Mouse (Mus musculus): ENCODE measurements at regions not wholly inside any gene's neighbourhood (a gene's known extent, or its start where the extent isn't known, plus 50 kb on each side); places are given as distances from the start of the nearest gene placed in this dataset.

DNA sequence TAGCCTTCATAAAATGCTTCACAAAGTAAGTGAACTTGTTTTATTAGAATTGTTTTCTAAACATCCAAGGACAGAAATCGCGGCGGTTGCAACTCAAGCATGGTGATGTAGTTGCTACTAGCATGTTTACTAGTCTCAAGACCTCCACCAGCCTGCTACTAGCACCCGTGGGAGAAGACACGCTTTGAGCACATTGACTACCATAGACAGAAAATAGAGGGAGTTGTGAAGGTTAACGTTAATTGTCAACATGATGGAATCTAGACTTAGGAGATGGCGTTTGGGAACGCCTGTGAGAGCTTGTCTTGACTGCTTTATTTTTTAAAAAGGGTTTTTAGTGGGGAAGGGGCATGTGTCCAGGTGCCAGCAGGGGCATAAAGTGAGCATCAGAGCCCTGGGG lies 318.2 kb downstream of the Rps29 start:
- no peaks in the 10 kb centered on the region for H3K36me3 ChIP-seq (ENCODE audit: control insufficient read depth, insufficient read depth, low read length)
- DNase-seq: no peak
- H3K27me3 ChIP-seq (replicated peaks; ENCODE audit: control insufficient read depth, insufficient read depth, low read length): no peaks in the 10 kb centered on the region
- H3K4me3 ChIP-seq (ENCODE audit: insufficient read depth, low read depth, low read length): no peak overlapping the region
- H3K27ac ChIP-seq (ENCODE audit: insufficient read depth, low read depth, low read length): no peak overlapping the region
- H3K4me1 ChIP-seq (ENCODE audit: control insufficient read depth, insufficient read depth, low read length): no peaks in the 10 kb centered on the region
- 91% methylated on average over 8 of the region's 8 CpGs for WGBS
- no peak for TF ChIP-seq POLR2A (IDR thresholded peaks at IDR 0.05; ENCODE audit: low read depth, low read length)

GRCm38 (mm10) chr12:68840156-68840555 lies 318.8 kb downstream of the Rps29 start:
- DNase-seq: no peak
- 92% methylated on average over 2 of the region's 2 CpGs for WGBS
- H3K27ac ChIP-seq (ENCODE audit: insufficient read depth, low read depth, low read length): no peak overlapping the region

DNA sequence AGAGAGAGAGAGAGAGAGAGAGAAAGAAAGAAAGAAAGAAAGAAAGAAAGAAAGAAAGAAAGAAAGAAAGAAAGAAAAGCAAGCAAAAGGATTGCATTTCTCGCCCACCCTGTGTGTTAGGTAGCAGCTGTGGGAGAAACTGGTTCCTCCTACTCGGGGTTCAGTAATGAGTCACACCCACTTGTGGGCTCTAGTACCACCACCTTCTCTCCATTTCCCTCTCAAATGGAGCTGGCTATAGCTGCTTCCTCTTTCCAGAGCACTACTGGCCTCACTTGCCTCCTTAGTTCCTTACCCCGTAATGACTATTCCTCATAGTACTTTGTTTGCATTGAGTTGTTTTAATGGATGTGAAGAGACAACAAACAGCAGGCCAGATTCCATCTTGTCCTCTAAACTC lies 323.0 kb downstream of the Rps29 start:
- WGBS: 84% methylated on average over 3 of the region's 3 CpGs
- no peaks in the 10 kb centered on the region for H3K27me3 ChIP-seq (replicated peaks; ENCODE audit: control insufficient read depth, insufficient read depth, low read length)
- H3K36me3 ChIP-seq (ENCODE audit: control insufficient read depth, insufficient read depth, low read length): no peaks in the 10 kb centered on the region
- no peaks in the 10 kb centered on the region for H3K4me1 ChIP-seq (ENCODE audit: control insufficient read depth, insufficient read depth, low read length)
- H3K27ac ChIP-seq (ENCODE audit: insufficient read depth, low read depth, low read length): no peak overlapping the region
- TF ChIP-seq POLR2A (IDR thresholded peaks at IDR 0.05; ENCODE audit: low read depth, low read length) (no peak), CTCF (conservative IDR thresholded peaks at IDR 0.05; ENCODE audit: insufficient read depth, insufficient read length, low read depth, low read length) (no peak)
- DNase-seq: no peak
- H3K4me3 ChIP-seq (ENCODE audit: insufficient read depth, low read depth, low read length): no peak overlapping the region

More at GRCm38 (mm10) chr12:68840156-68840555, 318.8 kb downstream of the Rps29 start:
- no peaks in the 10 kb centered on the region for H3K27me3 ChIP-seq (replicated peaks; ENCODE audit: control insufficient read depth, insufficient read depth, low read length)
- no peak overlapping the region for H3K4me3 ChIP-seq (ENCODE audit: insufficient read depth, low read depth, low read length)
- no peak for TF ChIP-seq CTCF (conservative IDR thresholded peaks at IDR 0.05; ENCODE audit: insufficient read depth, insufficient read length, low read depth, low read length)
- TF ChIP-seq POLR2A (IDR thresholded peaks at IDR 0.05; ENCODE audit: low read depth, low read length): no peak
- H3K4me1 ChIP-seq (ENCODE audit: control insufficient read depth, insufficient read depth, low read length): no peaks in the 10 kb centered on the region
- no peaks in the 10 kb centered on the region for H3K36me3 ChIP-seq (ENCODE audit: control insufficient read depth, insufficient read depth, low read length)

DNA sequence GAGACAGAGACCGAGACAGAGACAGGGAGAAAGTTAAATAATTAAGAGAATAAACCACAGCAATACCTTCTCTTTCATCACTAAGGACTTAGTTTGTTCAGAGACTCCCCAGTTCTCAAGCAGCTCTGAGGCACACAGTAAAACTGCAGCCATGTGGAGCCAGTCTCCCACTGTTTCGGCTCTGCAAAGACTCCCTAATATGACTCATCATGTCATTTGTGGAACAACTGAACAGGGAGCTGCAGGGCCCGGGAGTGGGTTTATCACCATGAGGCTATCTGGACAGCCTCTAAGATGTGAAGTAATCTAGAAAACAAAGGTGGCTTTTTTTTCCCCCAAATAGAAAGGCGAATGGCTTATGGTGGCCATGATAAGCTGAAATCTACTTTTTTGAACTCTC lies 325.1 kb downstream of the Rps29 start:
- DNase-seq: no peak
- no peaks in the 10 kb centered on the region for H3K27me3 ChIP-seq (replicated peaks; ENCODE audit: control insufficient read depth, insufficient read depth, low read length)
- no peaks in the 10 kb centered on the region for H3K36me3 ChIP-seq (ENCODE audit: control insufficient read depth, insufficient read depth, low read length)
- no peak overlapping the region for H3K27ac ChIP-seq (ENCODE audit: insufficient read depth, low read depth, low read length)
- TF ChIP-seq POLR2A (IDR thresholded peaks at IDR 0.05; ENCODE audit: low read depth, low read length): no peak
- TF ChIP-seq CTCF (conservative IDR thresholded peaks at IDR 0.05; ENCODE audit: insufficient read depth, insufficient read length, low read depth, low read length): no peak
- 77% methylated on average over 4 of the region's 4 CpGs for WGBS
- no peaks in the 10 kb centered on the region for H3K4me1 ChIP-seq (ENCODE audit: control insufficient read depth, insufficient read depth, low read length)
- H3K4me3 ChIP-seq (ENCODE audit: insufficient read depth, low read depth, low read length): no peak overlapping the region

DNA sequence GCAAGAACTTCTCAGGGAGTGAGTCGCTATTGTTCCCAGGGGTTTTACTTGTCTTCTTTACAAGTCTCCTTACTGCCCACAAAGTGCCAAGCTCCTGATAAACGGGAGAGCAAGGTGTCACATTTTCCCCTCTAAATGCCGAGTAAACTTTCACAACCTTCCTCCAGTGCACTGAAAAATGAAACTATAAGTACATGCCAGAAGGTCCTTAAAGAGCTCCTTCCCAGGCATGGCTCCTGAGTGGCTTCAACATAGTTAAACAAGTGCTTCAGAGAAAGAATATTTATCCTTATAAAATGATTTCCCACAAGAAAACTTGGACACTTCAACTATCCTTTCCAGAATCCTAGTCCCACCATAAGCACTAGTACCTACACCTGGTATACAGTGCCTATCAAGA lies 329.6 kb downstream of the Rps29 start:
- no peak for DNase-seq

DNA sequence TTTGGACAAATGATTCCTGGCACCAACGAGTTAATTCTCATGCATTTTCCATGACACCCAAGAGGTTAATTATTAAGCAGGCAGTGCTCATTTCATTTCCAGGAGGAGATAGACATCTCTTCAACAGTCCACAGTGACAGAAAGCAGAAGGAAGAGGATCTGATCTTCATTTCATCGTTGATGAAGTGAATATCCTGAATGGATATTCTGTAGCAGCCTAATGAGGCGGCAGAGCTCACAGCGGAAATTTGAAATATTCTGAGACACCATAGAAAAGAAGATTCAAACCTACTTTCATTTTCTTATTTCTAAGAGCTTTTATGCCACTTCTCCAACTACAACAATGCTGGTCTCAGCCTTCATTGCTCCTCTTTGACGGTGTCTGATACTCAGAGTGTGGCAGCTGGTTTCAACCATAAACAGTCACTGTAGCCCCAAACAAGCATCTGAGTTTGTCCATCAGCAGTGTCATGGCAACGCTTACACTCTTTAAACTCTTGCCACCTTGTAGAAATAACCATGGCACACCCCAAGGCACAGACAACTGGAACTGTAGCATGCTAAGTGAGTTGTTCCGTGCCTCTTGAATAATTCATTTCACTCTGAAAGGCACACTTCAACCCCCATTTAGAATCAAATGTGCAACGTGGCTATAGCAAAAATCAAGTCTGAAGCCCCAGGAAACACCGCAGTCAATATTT lies 331.3 kb downstream of the Rps29 start:
- TF ChIP-seq CTCF (conservative IDR thresholded peaks at IDR 0.05; ENCODE audit: insufficient read depth, insufficient read length, low read depth, low read length) (no peak), POLR2A (IDR thresholded peaks at IDR 0.05; ENCODE audit: low read depth, low read length) (no peak)
- Histone ChIP-seq H3K36me3 (ENCODE audit: control insufficient read depth, insufficient read depth, low read length) (no peaks in the 10 kb centered on the region), H3K4me1 (ENCODE audit: control insufficient read depth, insufficient read depth, low read length) (no peaks in the 10 kb centered on the region), H3K27ac (ENCODE audit: insufficient read depth, low read depth, low read length) (no peak overlapping the region), H3K27me3 (replicated peaks; ENCODE audit: control insufficient read depth, insufficient read depth, low read length) (no peaks in the 10 kb centered on the region), H3K4me3 (ENCODE audit: insufficient read depth, low read depth, low read length) (no peak overlapping the region)
- WGBS: 70% methylated on average over 9 of the region's 9 CpGs
- DNase-seq: no peak

More for the DNA sequence above, 329.6 kb downstream of the Rps29 start:
- no peak for TF ChIP-seq CTCF (conservative IDR thresholded peaks at IDR 0.05; ENCODE audit: insufficient read depth, insufficient read length, low read depth, low read length)
- TF ChIP-seq POLR2A (IDR thresholded peaks at IDR 0.05; ENCODE audit: low read depth, low read length): no peak
- no peaks in the 10 kb centered on the region for H3K27me3 ChIP-seq (replicated peaks; ENCODE audit: control insufficient read depth, insufficient read depth, low read length)
- no peak overlapping the region for H3K27ac ChIP-seq (ENCODE audit: insufficient read depth, low read depth, low read length)
- no peaks in the 10 kb centered on the region for H3K4me1 ChIP-seq (ENCODE audit: control insufficient read depth, insufficient read depth, low read length)
- WGBS: 54% methylated on average over 3 of the region's 3 CpGs
- H3K36me3 ChIP-seq (ENCODE audit: control insufficient read depth, insufficient read depth, low read length): no peaks in the 10 kb centered on the region
- H3K4me3 ChIP-seq (ENCODE audit: insufficient read depth, low read depth, low read length): no peak overlapping the region

GRCm38 (mm10) chr12:68794396-68794795 lies 364.6 kb downstream of the Rps29 start:
- no peaks in the 10 kb centered on the region for H3K36me3 ChIP-seq (ENCODE audit: control insufficient read depth, insufficient read depth, low read length)
- TF ChIP-seq CTCF (conservative IDR thresholded peaks at IDR 0.05; ENCODE audit: insufficient read depth, insufficient read length, low read depth, low read length) (no peak), POLR2A (IDR thresholded peaks at IDR 0.05; ENCODE audit: low read depth, low read length) (no peak)
- WGBS: 78% methylated on average over 5 of the region's 5 CpGs
- no peak for DNase-seq
- H3K4me1 ChIP-seq (ENCODE audit: control insufficient read depth, insufficient read depth, low read length): no peaks in the 10 kb centered on the region
- H3K4me3 ChIP-seq (ENCODE audit: insufficient read depth, low read depth, low read length): no peak overlapping the region
- no peak overlapping the region for H3K27ac ChIP-seq (ENCODE audit: insufficient read depth, low read depth, low read length)
- no peaks in the 10 kb centered on the region for H3K27me3 ChIP-seq (replicated peaks; ENCODE audit: control insufficient read depth, insufficient read depth, low read length)

Data from kidney, adult 2 months (tissue).